Mouse (Mus musculus): ENCODE measurements around the gene Bik. TPM values are rescaled to one million over a fixed set of nuclear protein-coding genes. Genes with fewer than 3 reads are reported as not detected.

The Bik gene
- total RNA-seq, 2 experiments from 2014 or later, result 0.76 to 1.6 TPM

DNA sequence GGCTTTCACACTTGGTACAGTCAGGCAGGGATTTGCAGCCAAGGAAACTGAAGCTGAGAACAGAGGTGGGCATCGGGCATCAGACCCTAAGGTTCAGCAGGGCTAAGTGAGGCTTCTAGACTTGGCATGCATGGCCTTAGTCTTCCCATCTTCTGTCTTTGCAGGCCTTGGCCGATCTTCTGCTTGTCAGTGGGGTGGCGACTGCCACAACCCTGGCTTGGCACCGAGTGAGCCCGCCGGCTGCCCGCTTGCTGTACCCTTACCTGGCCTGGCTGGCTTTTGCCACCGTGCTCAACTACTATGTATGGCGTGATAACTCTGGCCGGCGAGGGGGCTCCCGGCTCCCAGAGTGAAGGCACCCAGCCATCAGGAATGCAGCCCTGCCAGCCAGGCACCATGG, 46.9 kb downstream of the Bik start:
- no peak for DNase-seq
- intact Hi-C loops (cut with DNase I), result no loop called here

- intact Hi-C loops (cut with DNase I), result no loop called here
- no peak for DNase-seq
These were observed 48.2 kb downstream of the Bik start for GRCm38 (mm10) chr15:83574731-83575351.

- DNase-seq, result no peak
- intact Hi-C loops (cut with DNase I), result no loop called here
These were observed 48.9 kb downstream of the Bik start for GRCm38 (mm10) chr15:83575543-83575942.

DNA sequence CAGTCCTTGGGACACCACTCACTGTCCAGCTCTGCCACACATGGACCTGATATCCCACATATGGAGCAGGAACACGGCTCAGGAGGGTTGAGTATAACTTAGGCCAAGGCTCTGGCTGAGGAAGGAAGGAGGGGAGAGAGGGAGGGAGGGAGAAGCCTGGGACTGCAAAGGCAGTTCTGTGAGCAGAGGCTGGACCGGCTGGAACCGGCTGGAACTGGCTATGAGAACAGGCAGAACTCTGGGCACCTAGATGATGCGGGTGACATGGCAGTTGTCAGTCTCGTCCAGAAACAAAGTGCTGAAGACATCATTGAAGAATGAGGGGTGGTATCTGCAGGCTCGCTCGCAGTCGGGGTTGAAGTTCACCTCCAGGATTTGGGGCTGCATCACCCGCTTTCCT, 50.0 kb downstream of the Bik start:
- no peak for DNase-seq
- intact Hi-C loops (cut with DNase I), result no loop called here

GRCm38 (mm10) chr15:83582931-83583330, 56.3 kb downstream of the Bik start:
- no peak for DNase-seq
- intact Hi-C loops (cut with DNase I), result no loop called here

GRCm38 (mm10) chr15:83583419-83584156, 56.9 kb downstream of the Bik start:
- intact Hi-C loops (cut with DNase I), result no loop called here
- DNase-seq, result peak; percentile 35 to 53

DNA sequence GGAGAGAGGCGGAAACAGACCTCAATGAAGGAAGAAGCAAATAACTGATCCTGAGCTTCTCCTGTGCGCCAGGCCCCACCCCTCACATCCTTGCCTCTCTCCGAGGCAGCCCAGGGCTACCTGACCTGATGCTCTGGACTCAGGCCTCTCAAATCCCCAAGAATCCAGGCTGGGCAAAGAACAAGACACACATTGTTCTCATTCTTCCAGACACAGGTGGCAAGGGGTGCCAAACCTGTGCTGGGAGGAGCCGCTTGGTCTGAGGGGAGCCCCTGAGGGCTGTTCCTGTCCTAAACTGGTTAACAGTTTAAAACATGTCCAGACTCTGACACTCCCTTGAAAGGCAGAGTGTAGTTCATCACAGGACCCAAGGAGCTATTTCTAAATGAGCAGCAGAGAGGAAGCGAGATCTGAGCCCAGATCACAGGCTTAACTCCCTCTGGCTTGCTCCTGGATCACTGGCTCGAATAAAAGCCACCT, 58.1 kb downstream of the Bik start:
- DNase-seq, result no peak
- intact Hi-C loops (cut with DNase I), result no loop called here

DNA sequence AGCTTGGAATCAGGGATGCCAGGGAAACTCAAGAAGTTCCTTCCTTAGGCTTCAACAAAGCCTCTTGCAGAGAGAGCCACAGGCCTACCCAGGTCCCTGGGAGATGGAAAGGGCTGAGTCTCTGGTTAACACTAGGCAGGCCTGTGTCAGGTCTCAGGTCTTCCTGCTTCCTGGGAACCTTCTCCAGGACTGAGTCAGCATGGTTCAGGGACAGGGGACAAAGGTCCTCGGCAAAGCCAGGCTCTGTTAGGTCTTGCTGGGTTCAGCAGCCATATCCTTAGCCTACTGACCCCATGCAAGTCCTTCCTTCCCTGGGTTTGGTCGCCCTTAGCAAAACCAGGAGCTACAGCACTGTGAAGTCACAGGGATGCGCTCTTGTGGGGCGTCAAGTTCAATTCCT, 64.2 kb downstream of the Bik start:
- intact Hi-C loops (cut with DNase I), result no loop called here
- no peak for DNase-seq

GRCm38 (mm10) chr15:83591758-83592157, 65.1 kb downstream of the Bik start:
- intact Hi-C loops (cut with DNase I), result no loop called here
- DNase-seq, result no peak

GRCm38 (mm10) chr15:83592260-83593188, 65.9 kb downstream of the Bik start:
- intact Hi-C loops (cut with DNase I), result no loop called here

GRCm38 (mm10) chr15:83593189-83593585, 66.5 kb downstream of the Bik start:
- no peak for DNase-seq
- intact Hi-C loops (cut with DNase I), result no loop called here

More at GRCm38 (mm10) chr15:83592260-83593188, 65.9 kb downstream of the Bik start:
- no peak for DNase-seq

GRCm38 (mm10) chr15:83593702-83594512, 67.2 kb downstream of the Bik start:
- intact Hi-C loops (cut with DNase I), result no loop called here
- DNase-seq, result no peak

Small RNA genes lying within 50 kb of the gene (microRNA-seq; reads per million reads assigned to microRNA genes)
- 0 reads per million in 2 experiments for gene Gm24575

Other genes with a start within 250 kb of the Bik start
- 1 to 10 TPM; 5.7 to 6.1 TPM for gene Arfgap3, start 176.6 kb upstream of the Bik start, total RNA-seq (2021)
- gene Pacsin2, start 62.3 kb upstream of the Bik start, total RNA-seq (2021), result 10 to 100 TPM; 41.4 to 50.5 TPM
- 1 to 10 TPM; 3.1 to 3.5 TPM for gene Ttll1, start 16.0 kb upstream of the Bik start, total RNA-seq (2021)
- 10 to 100 TPM; 20.8 to 23.4 TPM for gene Tspo, start 36.7 kb downstream of the Bik start, total RNA-seq (2021)
- 10 to 100 TPM; 18.2 to 20.1 TPM for gene Mcat, start 36.9 kb downstream of the Bik start, total RNA-seq (2021)
- gene Ttll12, start 68.3 kb downstream of the Bik start, total RNA-seq (2021), result 1 to 10 TPM; 4.4 to 4.7 TPM
- under 1 TPM; 0.38 to 0.76 TPM for gene Scube1, start 198.2 kb downstream of the Bik start, total RNA-seq (2021)